Mouse (Mus musculus) R1 (cell line): ENCODE results near the gene Vamp9.

Experiments
- DNase-seq: peaks from one replicate; pipeline ENCODE4 v3.0.0-alpha.2; 2018; ENCODE audit warnings: low read depth, low spot score

The Vamp9 gene

GRCm38 (mm10) chr5:99906181-99906956 lies at the start of gene Vamp9:
Gene Vamp9 (plus strand): TSS chr5:99906254.
- DNase-seq, result peak; percentile 97

- no peak for DNase-seq
Observed at GRCm38 (mm10) chr5:99857106-99857637, 48.9 kb upstream of the Vamp9 start.

- no peak for DNase-seq
Observed at GRCm38 (mm10) chr5:99859637-99860433, 46.2 kb upstream of the Vamp9 start.

DNA sequence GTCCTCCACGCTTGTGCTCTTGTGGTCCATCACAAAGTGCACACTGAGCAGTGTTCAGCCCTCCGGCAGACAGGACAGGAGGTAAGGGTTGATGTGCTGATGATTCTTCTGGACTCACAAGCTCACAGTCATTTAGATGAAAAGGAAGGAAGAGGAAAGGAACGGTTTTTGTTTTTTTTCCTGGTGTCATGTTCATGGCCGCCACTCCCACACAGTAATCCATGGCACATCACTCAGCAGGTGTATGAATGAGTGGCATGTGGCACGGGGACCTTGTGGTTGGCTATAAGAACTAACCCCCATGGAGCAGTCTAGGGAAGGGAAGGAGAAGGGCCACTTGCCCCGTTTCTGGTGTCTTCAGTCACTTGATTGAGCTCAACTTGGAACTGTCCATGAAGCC lies 44.2 kb upstream of the Vamp9 start:
- no peak for DNase-seq

DNA sequence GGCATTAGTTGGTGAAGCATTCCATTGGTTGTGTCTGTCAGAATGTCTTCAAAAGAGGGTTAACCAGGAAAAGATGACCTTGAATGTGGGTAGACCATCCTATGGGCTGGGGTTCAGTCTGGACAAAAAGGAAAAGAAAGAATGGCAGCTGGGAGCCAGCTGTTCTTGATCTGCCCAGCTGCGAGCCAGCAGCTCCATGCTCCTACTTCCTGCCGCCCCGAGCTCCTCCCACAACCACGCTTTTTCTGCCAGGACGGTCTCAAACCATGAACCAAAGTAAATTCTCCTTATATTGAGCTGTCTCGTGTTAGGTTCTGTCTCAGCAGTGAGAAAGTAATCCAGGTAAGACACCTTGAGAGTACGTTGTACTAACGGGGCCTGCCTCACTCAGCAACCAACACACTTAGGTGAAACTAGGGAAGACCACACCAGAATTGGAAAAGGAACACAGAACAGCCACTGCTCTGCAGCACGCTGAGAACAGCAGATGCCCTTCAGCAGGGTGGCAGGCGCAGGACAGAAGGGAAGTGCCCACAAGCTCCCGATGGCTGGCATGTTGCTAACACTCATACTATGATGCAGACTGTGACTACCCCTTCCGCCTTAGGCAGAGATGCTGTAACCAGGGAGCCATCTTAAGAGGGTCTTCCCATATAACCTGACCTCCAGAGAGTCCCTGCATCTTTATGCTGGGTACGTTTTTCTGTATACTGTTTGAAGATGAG lies 42.2 kb upstream of the Vamp9 start:
- no peak for DNase-seq

GRCm38 (mm10) chr5:99865779-99866178 lies 40.3 kb upstream of the Vamp9 start:
- no peak for DNase-seq

- DNase-seq, result peak; percentile 74
Observed at GRCm38 (mm10) chr5:99868286-99868685, 37.8 kb upstream of the Vamp9 start.

DNA sequence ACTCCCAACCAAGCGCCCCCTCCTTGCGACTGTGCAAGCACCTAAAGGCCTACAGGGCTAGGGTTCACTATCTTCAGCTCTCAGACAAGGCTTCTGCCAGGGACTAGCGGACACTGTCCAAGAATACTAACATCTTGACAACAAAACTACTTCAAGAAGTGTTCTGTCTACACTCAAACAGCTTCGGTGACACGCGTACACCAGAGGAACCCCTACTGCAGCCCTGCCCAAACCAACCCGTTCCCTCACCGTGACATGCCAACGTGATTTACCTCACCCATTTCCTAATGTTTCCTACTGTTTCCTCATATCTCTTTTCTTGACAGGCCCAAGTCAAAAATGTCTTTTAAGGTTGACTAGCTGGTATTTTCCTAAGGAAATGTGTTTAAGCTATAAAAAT lies 37.1 kb upstream of the Vamp9 start:
- DNase-seq, result no peak

DNA sequence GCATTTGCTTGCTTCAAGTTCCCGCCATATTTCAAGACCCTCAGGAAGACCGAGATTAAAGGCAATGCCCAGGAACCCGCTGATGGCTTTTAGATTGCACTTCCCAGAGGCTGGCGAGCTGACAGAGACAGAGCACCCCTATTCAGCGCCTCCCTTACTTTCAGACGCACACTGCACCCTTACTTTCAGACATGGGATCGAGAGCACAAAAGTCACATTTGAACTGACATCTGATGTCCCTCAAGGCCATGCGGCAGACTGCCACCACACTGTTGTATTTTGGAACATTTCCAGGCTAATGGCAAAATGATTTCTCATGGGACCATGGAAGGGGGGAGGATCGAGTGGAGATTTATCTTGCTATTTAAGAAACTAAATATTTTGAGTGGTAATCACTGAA lies 28.5 kb upstream of the Vamp9 start:
- DNase-seq, result no peak

- no peak for DNase-seq
Observed at GRCm38 (mm10) chr5:99882441-99882840, 23.6 kb upstream of the Vamp9 start.

- peak; percentile 17 for DNase-seq
Observed at GRCm38 (mm10) chr5:99884035-99884434, 22.0 kb upstream of the Vamp9 start.

DNA sequence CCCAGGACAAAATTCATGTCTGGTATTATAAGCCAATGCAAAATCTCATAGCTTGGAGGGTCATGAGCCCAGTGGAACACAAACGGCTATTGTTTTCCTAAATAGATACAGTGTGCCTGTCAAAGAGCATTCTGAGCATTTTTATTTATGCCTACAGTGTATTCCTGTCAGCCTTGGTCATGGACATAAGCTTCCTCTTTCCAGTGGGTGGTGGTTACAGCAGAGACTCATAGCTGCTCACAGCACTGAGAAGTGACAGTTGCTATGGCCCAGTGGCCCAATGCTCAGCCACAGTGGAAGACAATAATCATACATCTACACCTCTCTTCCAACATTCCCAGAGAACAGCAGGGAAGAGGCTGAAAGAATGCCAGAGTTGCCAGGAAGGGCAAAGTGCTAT lies 18.9 kb upstream of the Vamp9 start:
- no peak for DNase-seq

DNA sequence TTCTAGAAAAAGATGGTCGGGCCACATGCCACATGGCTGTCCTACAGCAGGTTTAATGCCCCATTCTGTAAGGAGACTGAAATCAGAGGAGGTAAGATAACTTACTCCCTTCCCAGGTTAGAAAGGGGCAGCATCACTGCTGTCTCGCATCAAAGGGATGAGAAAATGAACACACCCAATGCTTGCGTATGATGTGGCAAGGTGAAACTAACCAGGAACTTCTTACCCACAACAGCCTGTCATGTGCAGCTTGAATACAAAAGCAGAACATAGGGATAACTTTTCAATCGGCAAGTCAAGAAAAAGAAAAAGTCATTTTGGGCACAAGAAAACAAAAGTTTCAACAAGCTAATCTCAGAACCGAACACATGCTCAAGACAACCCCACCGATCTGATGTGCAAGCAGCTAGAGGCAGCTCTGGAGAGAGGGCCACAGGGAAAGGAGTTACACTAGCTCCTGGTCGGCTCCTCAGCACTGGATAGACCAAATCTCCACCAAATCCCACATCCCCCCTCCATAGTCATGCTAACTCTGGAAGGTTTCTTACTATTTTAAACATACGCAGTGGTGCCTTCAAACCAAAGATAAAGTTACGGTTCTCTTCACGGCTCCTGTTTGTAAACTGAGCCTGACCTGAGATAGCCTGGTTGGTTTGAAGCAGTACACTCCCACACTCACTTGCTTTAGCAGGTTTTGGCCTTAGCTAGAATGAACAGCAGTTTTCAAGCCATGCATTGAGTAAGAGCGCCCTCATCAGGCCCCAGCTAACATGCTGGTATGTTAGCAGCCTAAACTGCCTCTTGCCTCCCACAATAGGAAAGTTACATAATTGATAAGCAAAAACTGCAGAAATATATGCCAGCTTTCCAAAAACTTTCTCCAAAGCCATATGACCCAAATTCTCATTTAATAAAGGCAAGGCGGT lies 14.3 kb upstream of the Vamp9 start:
- DNase-seq, result peak; percentile 54

DNA sequence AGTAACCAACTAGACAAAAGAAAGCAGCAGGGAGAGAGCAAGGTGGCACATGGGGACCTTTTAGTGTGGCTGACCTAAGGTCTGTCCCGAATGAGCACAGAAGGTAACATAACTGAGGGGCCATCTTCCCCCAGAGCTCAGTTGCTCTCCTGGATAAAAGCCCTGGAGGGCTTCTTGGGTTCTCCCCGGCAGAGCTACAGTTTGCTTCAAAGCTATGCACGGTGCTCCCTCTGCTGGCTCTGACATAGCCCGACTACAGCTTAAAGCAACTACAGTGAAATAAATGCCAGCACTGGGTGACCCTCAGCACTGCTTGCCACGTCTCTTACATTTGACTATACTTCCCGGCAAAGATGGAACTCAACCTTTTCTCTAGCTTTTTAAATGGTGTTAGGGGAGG lies 6.0 kb upstream of the Vamp9 start:
- peak; percentile 54 for DNase-seq

GRCm38 (mm10) chr5:99905731-99906130 lies 323 bp upstream of the Vamp9 start:
- DNase-seq, result no peak

- DNase-seq, result no peak
Observed at GRCm38 (mm10) chr5:99915494-99915893, 9.4 kb downstream of the Vamp9 start.

DNA sequence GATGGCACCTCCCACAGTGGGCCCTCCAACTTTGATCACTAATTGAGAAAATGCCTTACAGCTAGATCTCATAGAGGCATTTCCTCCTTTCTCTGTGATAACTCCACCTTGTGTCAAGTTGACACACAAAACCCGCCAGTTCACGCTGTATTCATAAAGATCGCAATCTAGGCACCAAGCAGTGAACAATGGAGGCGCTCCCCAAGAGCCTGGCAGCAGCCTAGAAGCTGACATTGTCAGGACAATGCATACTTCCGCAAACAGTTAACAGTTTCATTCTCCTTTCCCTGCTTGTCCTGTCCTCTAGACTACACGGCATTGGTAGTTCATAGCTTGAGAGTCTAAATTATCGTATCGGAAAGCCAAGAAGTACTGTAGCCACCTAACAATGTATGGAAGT lies 16.0 kb downstream of the Vamp9 start:
- peak; percentile 90 for DNase-seq

GRCm38 (mm10) chr5:99927951-99928350 lies 21.9 kb downstream of the Vamp9 start:
- peak; percentile 76 for DNase-seq

- no peak for DNase-seq
Observed at GRCm38 (mm10) chr5:99931910-99932309, 25.9 kb downstream of the Vamp9 start.

GRCm38 (mm10) chr5:99939440-99939839 lies 33.4 kb downstream of the Vamp9 start:
- DNase-seq, result no peak

DNA sequence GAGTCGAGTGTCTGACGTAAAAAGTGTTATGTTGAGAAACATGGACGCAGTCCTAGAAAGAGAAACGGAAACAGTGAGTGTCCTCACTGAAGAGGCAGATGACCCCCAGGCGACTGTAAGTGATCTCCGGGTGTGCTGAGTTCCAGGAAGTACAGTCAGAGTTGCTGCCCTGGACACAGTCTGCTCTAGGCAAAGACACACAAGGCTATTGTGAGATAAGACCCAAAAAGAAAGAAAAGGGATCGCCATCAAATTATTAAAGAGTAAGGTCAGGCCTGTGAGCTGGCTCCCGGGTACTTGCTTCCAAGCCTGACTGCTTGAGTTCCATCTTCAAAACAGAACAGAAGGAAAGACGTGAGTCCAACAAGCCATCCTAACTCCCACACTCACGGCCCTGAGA lies 35.2 kb downstream of the Vamp9 start:
- no peak for DNase-seq
